Mouse (Mus musculus): ENCODE measurements around the gene Acbd6. TPM values are rescaled to one million over a fixed set of nuclear protein-coding genes. Genes with fewer than 3 reads are reported as not detected.

Acbd6 gene
- total and polyA plus RNA-seq, 2 experiments from 2014 or later = 114 to 128 TPM

DNA sequence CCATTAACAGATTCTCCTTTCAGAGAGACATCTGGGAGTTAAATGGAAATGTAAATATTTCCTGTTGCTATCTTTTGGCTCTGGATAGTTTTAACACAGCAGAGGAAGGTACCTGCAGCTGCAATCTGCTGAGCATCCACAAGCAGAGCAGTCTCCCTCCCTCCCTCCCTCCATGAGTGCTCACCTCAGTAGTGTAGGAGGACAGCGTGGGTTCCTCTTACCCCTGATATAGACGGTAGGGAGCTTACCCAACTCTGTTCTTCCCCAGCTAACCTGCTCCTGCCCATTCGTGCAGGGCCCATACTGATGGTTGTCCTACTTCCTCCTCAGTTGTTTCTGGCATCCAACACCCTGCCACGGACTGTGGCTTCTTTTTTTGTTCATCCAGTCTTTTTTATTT, 50.6 kb downstream of the Acbd6 start:
- Histone ChIP-seq H3K27ac (ENCODE audit: low read depth, low read length) (no peak overlapping the region), H3K36me3 (ENCODE audit: insufficient read depth, low read length) (no peaks in the 10 kb centered on the region; the same call in 1 of the 2 replicates), H3K4me2 (ENCODE audit: low read depth, low read length, poor library complexity, severe bottlenecking) (no peak overlapping the region), H3K9ac (replicated peaks; ENCODE audit: low read length, poor library complexity, severe bottlenecking) (no peak overlapping the region), H3K4me3 (ENCODE audit: low read depth, low read length) (no peak overlapping the region), H3K27me3 (ENCODE audit: insufficient read depth, low read length) (no peaks in the 10 kb centered on the region), H3K9me3 (ENCODE audit: low read length) (no peaks in the 10 kb centered on the region), H3K4me1 (ENCODE audit: insufficient read depth, low read length) (peaks cover 7% of the 10 kb centered on the region; the same call in 1 of the 2 replicates)
- DNase-seq (ENCODE audit: low spot score) (no peak), ATAC-seq (ENCODE audit: low FRiP score) (no peak)
- no peak for TF ChIP-seq CTCF (IDR thresholded peaks at IDR 0.05)
- 79% methylated on average over 4 of the region's 4 CpGs for WGBS

DNA sequence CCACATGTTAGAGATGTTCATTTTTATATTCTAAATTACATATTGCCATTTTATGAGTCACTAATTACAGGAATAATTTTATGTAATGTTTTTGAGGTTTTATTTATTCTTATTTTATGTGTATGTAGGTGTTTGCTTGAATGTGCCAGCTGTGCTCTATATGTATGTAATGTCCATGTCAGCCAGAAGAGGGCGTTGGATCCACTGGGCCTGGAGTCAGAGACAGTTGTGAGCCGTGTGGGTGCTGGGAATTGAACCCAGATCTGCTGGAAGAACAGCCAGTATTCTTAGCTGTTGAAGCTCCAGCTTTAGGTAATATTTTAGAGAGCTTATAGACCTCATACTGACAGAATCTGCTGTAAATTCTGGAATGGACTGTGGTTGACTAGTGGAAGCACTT, 56.5 kb downstream of the Acbd6 start:
- no peaks in the 10 kb centered on the region for H3K4me1 ChIP-seq (ENCODE audit: insufficient read depth, low read length)
- no peak overlapping the region for H3K27ac ChIP-seq (ENCODE audit: low read depth, low read length)
- H3K9me3 ChIP-seq (ENCODE audit: low read length) = no peaks in the 10 kb centered on the region
- WGBS = 54% methylated on average over 2 of the region's 2 CpGs
- no peak overlapping the region for H3K4me2 ChIP-seq (ENCODE audit: low read depth, low read length, poor library complexity, severe bottlenecking)
- DNase-seq (ENCODE audit: low spot score) (no peak), ATAC-seq (ENCODE audit: low FRiP score) (no peak)
- TF ChIP-seq CTCF (IDR thresholded peaks at IDR 0.05) = no peak; the same call in 1 of the 2 replicates
- H3K9ac ChIP-seq (replicated peaks; ENCODE audit: low read length, poor library complexity, severe bottlenecking) = no peak overlapping the region
- H3K36me3 ChIP-seq (ENCODE audit: insufficient read depth, low read length) = no peaks in the 10 kb centered on the region; the same call in 1 of the 2 replicates
- H3K4me3 ChIP-seq (ENCODE audit: low read depth, low read length) = no peak overlapping the region
- H3K27me3 ChIP-seq (ENCODE audit: insufficient read depth, low read length) = no peaks in the 10 kb centered on the region

DNA sequence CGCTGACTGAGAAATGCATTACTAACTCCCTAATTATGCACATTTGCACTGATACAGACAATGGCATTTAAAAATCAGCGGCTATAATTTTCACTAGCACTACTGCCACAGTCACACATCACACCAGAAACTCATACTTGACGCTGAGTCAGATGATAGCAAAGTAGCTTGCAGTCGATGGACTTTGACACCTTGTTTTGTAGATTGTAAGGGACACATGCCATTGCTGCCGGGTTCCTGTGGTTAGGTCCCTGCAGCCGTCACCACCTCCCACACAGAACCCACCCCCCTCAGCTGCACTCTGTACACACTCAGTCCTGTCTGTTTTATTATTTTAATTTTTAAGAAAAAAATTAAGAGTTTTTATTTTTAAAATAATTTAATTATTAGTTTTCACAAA, 63.2 kb downstream of the Acbd6 start:
- no peak for ATAC-seq (ENCODE audit: low FRiP score)
- Histone ChIP-seq H3K4me2 (ENCODE audit: low read depth, low read length, poor library complexity, severe bottlenecking) (no peak overlapping the region), H3K27me3 (ENCODE audit: insufficient read depth, low read length) (no peaks in the 10 kb centered on the region), H3K4me3 (ENCODE audit: low read depth, low read length) (no peak overlapping the region), H3K4me1 (ENCODE audit: insufficient read depth, low read length) (no peaks in the 10 kb centered on the region), H3K9ac (replicated peaks; ENCODE audit: low read length, poor library complexity, severe bottlenecking) (no peak overlapping the region), H3K9me3 (ENCODE audit: low read length) (no peaks in the 10 kb centered on the region), H3K27ac (ENCODE audit: low read depth, low read length) (no peak overlapping the region), H3K36me3 (ENCODE audit: insufficient read depth, low read length) (no peaks in the 10 kb centered on the region)
- no peak for DNase-seq (ENCODE audit: low spot score)
- 89% methylated on average over 6 of the region's 6 CpGs for WGBS
- no peak for TF ChIP-seq CTCF (IDR thresholded peaks at IDR 0.05)

DNA sequence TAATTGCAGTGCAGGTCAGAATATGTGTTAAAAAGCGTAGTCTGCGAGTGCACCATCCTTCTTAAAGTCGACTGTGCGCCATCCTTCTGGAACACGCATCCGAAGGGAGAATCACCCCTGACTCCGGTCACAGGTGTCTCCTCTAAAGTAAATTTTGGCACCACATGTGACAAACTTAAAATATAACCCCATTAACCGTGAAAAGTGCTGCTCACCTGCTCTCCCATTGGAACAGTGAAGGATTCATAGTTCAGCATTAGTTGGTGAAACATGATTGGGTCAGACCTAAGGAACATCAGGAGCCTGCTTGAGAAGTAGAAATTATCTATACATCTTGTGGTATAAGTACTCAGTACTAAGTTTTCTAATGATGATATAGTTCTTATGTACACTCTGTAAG, 65.3 kb downstream of the Acbd6 start:
- DNase-seq (ENCODE audit: low spot score) = no peak
- TF ChIP-seq CTCF (IDR thresholded peaks at IDR 0.05) = no peak
- Histone ChIP-seq H3K27ac (ENCODE audit: low read depth, low read length) (no peak overlapping the region), H3K9ac (replicated peaks; ENCODE audit: low read length, poor library complexity, severe bottlenecking) (no peak overlapping the region), H3K4me1 (ENCODE audit: insufficient read depth, low read length) (no peaks in the 10 kb centered on the region), H3K36me3 (ENCODE audit: insufficient read depth, low read length) (peaks cover 7% of the 10 kb centered on the region; the same call in 1 of the 2 replicates), H3K4me3 (ENCODE audit: low read depth, low read length) (no peak overlapping the region), H3K27me3 (ENCODE audit: insufficient read depth, low read length) (no peaks in the 10 kb centered on the region), H3K4me2 (ENCODE audit: low read depth, low read length, poor library complexity, severe bottlenecking) (no peak overlapping the region), H3K9me3 (ENCODE audit: low read length) (no peaks in the 10 kb centered on the region)
- WGBS = 95% methylated on average over 8 of the region's 8 CpGs
- ATAC-seq (ENCODE audit: low FRiP score) = no peak

DNA sequence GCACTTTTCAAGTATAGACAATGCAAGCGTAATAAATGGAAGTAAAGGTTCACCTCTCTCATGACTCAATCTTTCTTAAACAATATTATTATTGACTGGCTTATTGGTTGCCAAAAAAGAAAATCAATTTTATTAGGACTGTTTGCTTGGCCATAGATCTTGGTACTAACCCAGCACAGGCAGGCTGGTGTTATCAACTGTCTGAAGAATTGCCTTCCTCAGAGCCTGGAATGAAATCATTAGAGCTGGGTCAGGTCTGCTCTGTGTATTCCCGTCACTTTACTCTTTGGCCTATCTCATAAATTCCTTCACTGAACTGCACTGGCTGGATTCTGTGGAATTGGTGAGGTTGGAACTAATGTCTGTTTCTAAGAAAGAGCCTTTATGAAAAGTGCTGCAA, 69.8 kb downstream of the Acbd6 start:
- H3K27ac ChIP-seq (ENCODE audit: low read depth, low read length) = no peak overlapping the region
- no peak for DNase-seq (ENCODE audit: low spot score)
- H3K9me3 ChIP-seq (ENCODE audit: low read length) = no peaks in the 10 kb centered on the region
- no peak overlapping the region for H3K4me3 ChIP-seq (ENCODE audit: low read depth, low read length)
- no peak for ATAC-seq (ENCODE audit: low FRiP score)
- H3K4me2 ChIP-seq (ENCODE audit: low read depth, low read length, poor library complexity, severe bottlenecking) = no peak overlapping the region
- no peaks in the 10 kb centered on the region for H3K4me1 ChIP-seq (ENCODE audit: insufficient read depth, low read length)
- H3K27me3 ChIP-seq (ENCODE audit: insufficient read depth, low read length) = no peaks in the 10 kb centered on the region
- WGBS = 92% methylated on average over 2 of the region's 2 CpGs
- peaks cover 7% of the 10 kb centered on the region; the same call in 1 of the 2 replicates for H3K36me3 ChIP-seq (ENCODE audit: insufficient read depth, low read length)
- no peak overlapping the region for H3K9ac ChIP-seq (replicated peaks; ENCODE audit: low read length, poor library complexity, severe bottlenecking)
- no peak for TF ChIP-seq CTCF (IDR thresholded peaks at IDR 0.05)

DNA sequence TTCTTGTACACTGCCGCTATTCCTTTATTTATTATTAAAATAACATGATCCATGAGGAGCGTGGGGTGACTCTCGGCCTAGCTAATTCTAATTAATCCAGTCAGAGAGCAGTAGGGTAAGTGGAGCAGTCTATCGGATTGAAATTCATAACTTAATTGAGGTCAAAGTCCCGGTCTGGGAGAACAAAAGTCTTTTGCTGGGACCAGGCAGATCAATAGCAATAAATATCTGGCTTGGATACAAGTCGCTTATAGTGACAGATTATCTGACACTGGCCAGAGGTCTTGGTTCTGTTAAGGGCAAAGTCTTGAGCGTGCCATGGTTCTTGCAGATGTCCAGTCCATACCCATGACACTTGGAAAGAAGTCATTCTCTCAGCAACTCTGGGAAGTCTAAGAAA, 78.7 kb downstream of the Acbd6 start:
- H3K9me3 ChIP-seq (ENCODE audit: low read length) = no peaks in the 10 kb centered on the region
- H3K4me3 ChIP-seq (ENCODE audit: low read depth, low read length) = no peak overlapping the region
- no peaks in the 10 kb centered on the region for H3K27me3 ChIP-seq (ENCODE audit: insufficient read depth, low read length)
- H3K4me1 ChIP-seq (ENCODE audit: insufficient read depth, low read length) = no peaks in the 10 kb centered on the region
- no peak for TF ChIP-seq CTCF (IDR thresholded peaks at IDR 0.05)
- H3K4me2 ChIP-seq (ENCODE audit: low read depth, low read length, poor library complexity, severe bottlenecking) = no peak overlapping the region
- no peaks in the 10 kb centered on the region for H3K36me3 ChIP-seq (ENCODE audit: insufficient read depth, low read length)
- DNase-seq (ENCODE audit: low spot score) (no peak), ATAC-seq (ENCODE audit: low FRiP score) (no peak)
- H3K9ac ChIP-seq (replicated peaks; ENCODE audit: low read length, poor library complexity, severe bottlenecking) = no peak overlapping the region
- no peak overlapping the region for H3K27ac ChIP-seq (ENCODE audit: low read depth, low read length)
- WGBS = 79% methylated on average over 7 of the region's 7 CpGs

All from midbrain, postnatal 0 days (tissue).